Mouse (Mus musculus) heart, embryonic 13.5 days (tissue): ENCODE results near the gene Marc1. TPM values are rescaled to one million over a fixed set of nuclear protein-coding genes. Genes with fewer than 3 reads are reported as not detected.

Experiments used
- ATAC-seq: fragments of 200-750 bp; cut with Nextera tagmentation; 2 replicates; pipeline ENCODE4 v1.8.0; 2017; ENCODE audit warnings: moderate TSS enrichment; ENCODE audit not compliant: insufficient number of reproducible peaks, low FRiP score, low TSS enrichment; ENCODE audit errors: extremely low read depth
- H3K27ac ChIP-seq: fragments of 300-500 bp; sonication (generic); replicated peaks from 2 replicates; pipeline ENCODE4 v1.5.1; 2015; ENCODE audit warnings: moderate library complexity, mild to moderate bottlenecking, inconsistent platforms
- H3K27me3 ChIP-seq: fragments of 300-500 bp; sonication (generic); replicated peaks from 2 replicates; pipeline ENCODE4 v1.6.1; 2015; ENCODE audit warnings: mild to moderate bottlenecking, inconsistent platforms
- H3K36me3 ChIP-seq: fragments of 300-500 bp; sonication (generic); 2 replicates; pipeline ENCODE4 v1.6.1; 2015; ENCODE audit warnings: mild to moderate bottlenecking, inconsistent platforms
- H3K4me1 ChIP-seq: fragments of 300-500 bp; sonication (generic); 2 replicates; pipeline ENCODE4 v1.6.1; 2015; ENCODE audit warnings: inconsistent platforms
- H3K4me2 ChIP-seq: fragments of 300-500 bp; sonication (generic); 2 replicates; pipeline ENCODE4 v1.6.1; 2015; ENCODE audit warnings: inconsistent platforms, mild to moderate bottlenecking, moderate library complexity
- H3K4me3 ChIP-seq: fragments of 300-500 bp; sonication (generic); 2 replicates; pipeline ENCODE4 v1.5.1; 2015; ENCODE audit warnings: moderate library complexity, mild to moderate bottlenecking, inconsistent platforms
- H3K9ac ChIP-seq: fragments of 300-500 bp; sonication (generic); 2 replicates; pipeline ENCODE4 v1.6.1; 2015; ENCODE audit warnings: inconsistent platforms, mild to moderate bottlenecking, moderate library complexity
- H3K9me3 ChIP-seq: fragments of 300-500 bp; sonication (generic); 2 replicates; pipeline ENCODE4 v1.6.1; 2016; ENCODE audit warnings: inconsistent platforms
- WGBS: fragments of 180-500 bp; shearing (Covaris S2); methylation state at CpG from one replicate; pipeline ENCODE4 v1.1.7; 2015; ENCODE audit warnings: mixed read lengths; 5-methylcytosine and 5-hydroxymethylcytosine counted together
- microRNA counts: library from miRNA; unstranded; fragments of <30 nt; microRNA quantifications from one replicate; lab custom pipeline; 2016
- microRNA-seq: library from miRNA; unstranded; fragments of <30 nt; microRNA quantifications from one replicate; pipeline ENCODE4, GENCODE M21; 2016
- polyA plus RNA-seq: library from polyadenylated mRNA; unstranded; fragments of >200 nt; fragmentation: Nextera tagmentation; extraction: Ambion mirVana; gene quantifications from 2 replicates; pipeline ENCODE4 v1.2.1, GENCODE M21; 2015

Marc1 gene
- polyA plus RNA-seq, 1 experiment from 2014 or later: not detected

DNA sequence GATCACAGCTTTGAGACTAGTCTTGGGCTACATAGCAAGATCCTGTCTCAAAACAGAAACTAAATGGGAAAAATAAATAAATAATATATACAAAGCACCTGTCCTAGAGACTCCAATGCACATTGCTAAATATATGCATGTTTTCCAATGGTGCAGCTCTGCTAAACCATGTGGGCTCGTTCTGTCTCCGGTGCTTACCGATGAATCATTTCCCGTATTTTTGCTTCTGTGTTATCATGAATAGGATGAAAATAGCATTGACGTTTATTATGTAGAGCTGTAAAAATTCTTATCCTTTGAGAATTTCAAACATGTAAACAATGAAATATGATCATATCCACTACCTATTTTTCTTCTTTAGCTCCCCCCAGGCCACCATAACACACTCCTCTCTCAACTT is 58.4 kb downstream of the Marc1 start:
- Histone ChIP-seq H3K4me1 (peaks cover 26% of the 10 kb centered on the region), H3K4me2 (no peak overlapping the region), H3K4me3 (no peak overlapping the region), H3K9me3 (no peaks in the 10 kb centered on the region), H3K36me3 (no peaks in the 10 kb centered on the region), H3K9ac (no peak overlapping the region), H3K27me3 (no peaks in the 10 kb centered on the region), H3K27ac (no peak overlapping the region)
- no peak for ATAC-seq
- 70% methylated on average over 5 of the region's 5 CpGs for WGBS

GRCm38 (mm10) chr1:184750114-184750664 is 60.9 kb downstream of the Marc1 start:
- Histone ChIP-seq H3K4me3 (no peak overlapping the region), H3K27ac (no peak overlapping the region), H3K4me2 (no peak overlapping the region), H3K36me3 (no peaks in the 10 kb centered on the region), H3K4me1 (peaks cover 16% of the 10 kb centered on the region), H3K27me3 (no peaks in the 10 kb centered on the region), H3K9me3 (no peaks in the 10 kb centered on the region), H3K9ac (no peak overlapping the region)
- WGBS: 76% methylated on average over 11 of the region's 11 CpGs
- ATAC-seq: no peak

GRCm38 (mm10) chr1:184748692-184749152 is 62.4 kb downstream of the Marc1 start:
- Histone ChIP-seq H3K4me3 (no peak overlapping the region), H3K27ac (peak overlapping the region; percentile 67; the same call in 1 of the 2 replicates), H3K27me3 (0 out of 2 replicates have a peak, but pooled peaks cover 4% of the 10 kb centered on the region), H3K9ac (no peak overlapping the region), H3K36me3 (no peaks in the 10 kb centered on the region), H3K4me1 (peaks cover 20% of the 10 kb centered on the region), H3K4me2 (no peak overlapping the region), H3K9me3 (no peaks in the 10 kb centered on the region)
- no peak for ATAC-seq
- 34% methylated on average over 14 of the region's 14 CpGs for WGBS

- H3K9ac ChIP-seq: no peak overlapping the region
- H3K27me3 ChIP-seq: peaks cover 71% of the 10 kb centered on the region
- H3K4me1 ChIP-seq: peaks cover 19% of the 10 kb centered on the region
- no peaks in the 10 kb centered on the region for H3K9me3 ChIP-seq
- no peak overlapping the region for H3K27ac ChIP-seq
- H3K36me3 ChIP-seq: no peaks in the 10 kb centered on the region
- no peak for ATAC-seq
- H3K4me3 ChIP-seq: no peak overlapping the region
- peak overlapping the region; percentile 46 for H3K4me2 ChIP-seq
- 3% methylated on average over 14 of the region's 14 CpGs for WGBS
Measured at GRCm38 (mm10) chr1:184737876-184738479, 73.1 kb downstream of the Marc1 start.

GRCm38 (mm10) chr1:184737228-184737627 is 73.9 kb downstream of the Marc1 start:
- Histone ChIP-seq H3K9me3 (no peaks in the 10 kb centered on the region), H3K9ac (no peak overlapping the region), H3K27me3 (peaks cover 76% of the 10 kb centered on the region), H3K4me3 (no peak overlapping the region), H3K36me3 (no peaks in the 10 kb centered on the region), H3K4me2 (no peak overlapping the region), H3K27ac (no peak overlapping the region), H3K4me1 (peaks cover 24% of the 10 kb centered on the region)
- 44% methylated on average over 2 of the region's 2 CpGs for WGBS
- ATAC-seq: no peak

MicroRNAs within 50 kb of the gene (microRNA counts, 519-probe panel; counts per million panel counts)
- microRNA mmu-miR-1981 (lab: Ali Mortazavi, UCI): 4,830 counts per million, percentile 82 among the panel's probes with 10 or more counts

Small RNA genes lying within 50 kb of the gene (microRNA-seq; reads per million reads assigned to microRNA genes)
- gene Mir1981: 147 reads per million, percentile 60 among the genes with 10 or more reads in this experiment

Other genes starting within 250 kb of the Marc1 start
- 7.6 and 8.1 TPM in 2 replicates for gene Hlx, start 78.7 kb downstream of the Marc1 start, polyA plus RNA-seq
- gene Marc2, start 35.1 kb upstream of the Marc1 start, polyA plus RNA-seq: 98.8 and 124 TPM in 2 replicates
- 0.64 and 0.71 TPM in 2 replicates for gene C130074G19Rik, start 71.9 kb upstream of the Marc1 start, polyA plus RNA-seq
- gene Mark1, start 188.3 kb upstream of the Marc1 start, polyA plus RNA-seq: 1.5 and 1.9 TPM in 2 replicates